Mouse (Mus musculus) limb, embryonic 10.5 days (tissue): ENCODE measurements around the gene Sh3bp5l. TPM values are rescaled to one million over a fixed set of nuclear protein-coding genes. Genes with fewer than 3 reads are reported as not detected.

Experiments
- DNase-seq: peaks from one replicate; pipeline ENCODE4 v3.0.0-alpha.2; 2017; ENCODE audit warnings: low spot score
- H3K27ac ChIP-seq: fragments of 300-500 bp; sonication (generic); 2 replicates; pipeline ENCODE4 v1.5.1; 2016; ENCODE audit warnings: mild to moderate bottlenecking
- H3K27me3 ChIP-seq: fragments of 300-500 bp; sonication (generic); 2 replicates; pipeline ENCODE4 v1.6.1; 2016; ENCODE audit warnings: low read depth, mild to moderate bottlenecking; ENCODE audit not compliant: poor library complexity, severe bottlenecking
- H3K36me3 ChIP-seq: fragments of 300-500 bp; sonication (generic); 2 replicates; pipeline ENCODE4 v1.6.1; 2016; ENCODE audit warnings: mild to moderate bottlenecking, moderate library complexity
- H3K4me1 ChIP-seq: fragments of 300-500 bp; sonication (generic); 2 replicates; pipeline ENCODE4 v1.6.1; 2016
- H3K4me3 ChIP-seq: fragments of 300-500 bp; sonication (generic); 2 replicates; pipeline ENCODE4 v1.5.1; 2016; ENCODE audit warnings: mild to moderate bottlenecking, moderate library complexity
- H3K9me3 ChIP-seq: fragments of 300-500 bp; sonication (generic); replicated peaks from 2 replicates; pipeline ENCODE4 v1.6.1; 2016; ENCODE audit warnings: mild to moderate bottlenecking
- WGBS: fragments of 180-500 bp; shearing (Covaris S2); methylation state at CpG from one replicate; pipeline ENCODE4 v1.1.7; 2016; 5-methylcytosine and 5-hydroxymethylcytosine counted together
- polyA plus RNA-seq: library from polyadenylated mRNA; unstranded; fragments of >200 nt; fragmentation: Nextera tagmentation; extraction: Ambion mirVana; gene quantifications from 2 replicates; pipeline ENCODE4 v1.2.1, GENCODE M21; 2016

The Sh3bp5l gene
- polyA plus RNA-seq, 1 experiment from 2014 or later: 37.7 TPM

DNA sequence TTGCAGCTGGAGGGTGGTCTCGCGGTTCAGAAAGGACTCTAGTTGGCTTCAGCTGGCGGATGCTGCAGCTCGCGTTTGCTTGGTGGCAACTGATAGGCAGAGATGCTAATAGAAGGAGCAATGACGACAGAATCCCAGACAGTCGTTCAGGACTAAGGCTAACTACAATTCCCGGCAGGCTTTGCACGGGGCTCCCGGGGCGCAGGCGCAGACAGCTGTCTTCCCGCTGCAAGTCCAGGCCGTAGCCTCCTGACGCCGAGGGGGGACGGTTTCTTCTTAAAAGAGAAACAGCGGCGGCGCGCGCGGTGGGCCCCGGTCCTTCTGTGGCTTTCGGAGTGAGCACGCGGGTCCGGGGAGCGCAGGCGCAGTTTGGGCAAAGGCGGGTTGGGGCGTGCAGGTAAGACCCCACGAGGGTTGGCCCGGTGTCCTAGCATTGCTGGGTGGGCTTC lies 23.6 kb upstream of the Sh3bp5l start, which contains the start of gene Zfp692:
Gene Zfp692 (plus strand): TSS at position 210 of the 449 bp plus-strand sequence.
- WGBS: under 1% methylated on average over 34 of the region's 34 CpGs

GRCm38 (mm10) chr11:58307411-58308080 lies 23.0 kb upstream of the Sh3bp5l start:
- DNase-seq: peak; percentile 79
- peaks cover 26% of the 10 kb centered on the region for H3K36me3 ChIP-seq
- H3K4me1 ChIP-seq: peaks cover 24% of the 10 kb centered on the region
- H3K27ac ChIP-seq: peak overlapping the region; percentile 84
- H3K4me3 ChIP-seq: peak overlapping the region; percentile 64
- H3K9me3 ChIP-seq: no peaks in the 10 kb centered on the region
- no peaks in the 10 kb centered on the region for H3K27me3 ChIP-seq
- under 1% methylated on average over 42 of the region's 42 CpGs for WGBS

More for the DNA sequence above, 23.6 kb upstream of the Sh3bp5l start, which contains the start of gene Zfp692:
- peak; percentile 96 for DNase-seq
- Histone ChIP-seq H3K27me3 (no peaks in the 10 kb centered on the region), H3K36me3 (peaks cover 26% of the 10 kb centered on the region), H3K4me1 (peaks cover 24% of the 10 kb centered on the region), H3K4me3 (peak within 1 kb of the TSS; percentile 64), H3K27ac (peak within 1 kb of the TSS; percentile 84), H3K9me3 (no peaks in the 10 kb centered on the region)

DNA sequence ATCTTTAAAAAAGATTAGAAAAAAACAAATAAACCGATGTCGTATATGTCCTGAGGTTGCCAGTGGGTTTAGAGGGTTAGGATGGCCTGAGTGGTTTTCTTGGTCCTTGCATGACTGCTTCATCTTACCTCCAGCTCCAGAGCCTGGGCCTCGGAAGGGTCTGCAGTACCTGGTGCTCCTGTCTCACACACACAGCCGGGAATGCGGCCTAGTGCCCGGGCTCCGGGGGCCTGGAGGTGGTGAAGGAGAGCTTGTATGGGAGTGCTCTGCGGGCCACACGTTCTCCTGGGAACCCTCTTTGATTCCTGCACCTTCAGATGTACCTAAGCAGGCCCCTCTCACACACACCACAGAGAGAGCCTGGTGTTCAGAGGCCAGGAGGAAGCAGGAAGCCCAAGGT lies 21.9 kb upstream of the Sh3bp5l start:
- DNase-seq: no peak
- H3K4me1 ChIP-seq: peaks cover 22% of the 10 kb centered on the region
- peaks cover 32% of the 10 kb centered on the region for H3K36me3 ChIP-seq
- 95% methylated on average over 9 of the region's 9 CpGs for WGBS
- H3K9me3 ChIP-seq: no peaks in the 10 kb centered on the region
- H3K27me3 ChIP-seq: no peaks in the 10 kb centered on the region
- H3K27ac ChIP-seq: no peak overlapping the region
- no peak overlapping the region for H3K4me3 ChIP-seq

DNA sequence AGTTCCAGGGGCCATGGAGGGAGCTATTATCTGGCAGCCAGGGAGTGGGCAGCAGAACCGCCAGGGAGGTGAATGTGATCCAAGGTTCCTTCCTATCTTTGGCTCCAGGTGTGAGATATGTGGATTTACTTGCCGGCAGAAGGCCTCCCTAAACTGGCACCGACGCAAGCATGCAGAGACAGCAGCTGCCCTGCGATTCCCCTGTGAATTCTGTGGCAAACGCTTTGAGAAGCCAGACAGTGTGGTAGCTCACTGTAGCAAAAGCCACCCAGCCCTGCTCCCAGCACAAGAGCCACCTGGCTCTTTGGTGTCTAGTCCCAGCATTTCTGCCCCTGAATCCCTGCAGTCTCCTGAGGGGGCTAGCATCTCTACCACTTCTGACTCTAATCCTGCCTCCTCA lies 16.5 kb upstream of the Sh3bp5l start:
- Histone ChIP-seq H3K27ac (no peak overlapping the region), H3K36me3 (peaks cover 84% of the 10 kb centered on the region), H3K9me3 (no peaks in the 10 kb centered on the region), H3K27me3 (no peaks in the 10 kb centered on the region), H3K4me3 (no peak overlapping the region), H3K4me1 (peaks cover 4% of the 10 kb centered on the region; the same call in 1 of the 2 replicates)
- DNase-seq: no peak
- WGBS: 90% methylated on average over 6 of the region's 6 CpGs

GRCm38 (mm10) chr11:58315536-58316168 lies 14.9 kb upstream of the Sh3bp5l start:
- Histone ChIP-seq H3K9me3 (no peaks in the 10 kb centered on the region), H3K4me3 (no peak overlapping the region), H3K27me3 (no peaks in the 10 kb centered on the region), H3K36me3 (peaks cover 74% of the 10 kb centered on the region), H3K4me1 (peaks cover 4% of the 10 kb centered on the region; the same call in 1 of the 2 replicates), H3K27ac (no peak overlapping the region)
- no peak for DNase-seq
- 89% methylated on average over 5 of the region's 5 CpGs for WGBS

DNA sequence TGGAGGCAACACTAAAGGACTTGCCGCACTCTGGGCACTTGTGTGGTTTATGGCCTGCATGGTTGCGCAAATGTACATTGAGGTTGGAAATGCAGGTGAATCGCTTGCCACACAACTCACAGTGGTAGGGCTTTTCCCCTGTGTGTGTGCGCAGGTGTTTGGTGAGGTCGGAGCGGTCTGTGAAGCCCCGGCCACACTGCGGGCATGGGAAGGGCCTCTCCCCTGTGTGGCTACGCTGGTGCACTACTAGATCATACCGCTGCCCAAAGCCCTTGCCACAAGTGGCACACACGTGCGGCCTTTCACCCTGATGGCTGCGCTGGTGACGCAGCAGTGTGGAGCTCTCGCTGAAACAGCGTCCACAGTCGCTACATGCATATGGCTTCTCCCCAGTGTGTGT lies 14.2 kb upstream of the Sh3bp5l start:
- Histone ChIP-seq H3K27ac (no peak overlapping the region), H3K4me1 (peaks cover 4% of the 10 kb centered on the region; the same call in 1 of the 2 replicates), H3K4me3 (no peak overlapping the region), H3K36me3 (peaks cover 67% of the 10 kb centered on the region), H3K27me3 (no peaks in the 10 kb centered on the region), H3K9me3 (no peaks in the 10 kb centered on the region)
- 83% methylated on average over 17 of the region's 17 CpGs for WGBS
- DNase-seq: no peak

- Histone ChIP-seq H3K36me3 (peaks cover 62% of the 10 kb centered on the region), H3K27me3 (no peaks in the 10 kb centered on the region), H3K4me1 (peaks cover 6% of the 10 kb centered on the region), H3K27ac (no peak overlapping the region), H3K4me3 (no peak overlapping the region), H3K9me3 (no peaks in the 10 kb centered on the region)
- WGBS: 62% methylated on average over 28 of the region's 28 CpGs
- no peak for DNase-seq
Measured at GRCm38 (mm10) chr11:58316768-58317390, 13.6 kb upstream of the Sh3bp5l start.

DNA sequence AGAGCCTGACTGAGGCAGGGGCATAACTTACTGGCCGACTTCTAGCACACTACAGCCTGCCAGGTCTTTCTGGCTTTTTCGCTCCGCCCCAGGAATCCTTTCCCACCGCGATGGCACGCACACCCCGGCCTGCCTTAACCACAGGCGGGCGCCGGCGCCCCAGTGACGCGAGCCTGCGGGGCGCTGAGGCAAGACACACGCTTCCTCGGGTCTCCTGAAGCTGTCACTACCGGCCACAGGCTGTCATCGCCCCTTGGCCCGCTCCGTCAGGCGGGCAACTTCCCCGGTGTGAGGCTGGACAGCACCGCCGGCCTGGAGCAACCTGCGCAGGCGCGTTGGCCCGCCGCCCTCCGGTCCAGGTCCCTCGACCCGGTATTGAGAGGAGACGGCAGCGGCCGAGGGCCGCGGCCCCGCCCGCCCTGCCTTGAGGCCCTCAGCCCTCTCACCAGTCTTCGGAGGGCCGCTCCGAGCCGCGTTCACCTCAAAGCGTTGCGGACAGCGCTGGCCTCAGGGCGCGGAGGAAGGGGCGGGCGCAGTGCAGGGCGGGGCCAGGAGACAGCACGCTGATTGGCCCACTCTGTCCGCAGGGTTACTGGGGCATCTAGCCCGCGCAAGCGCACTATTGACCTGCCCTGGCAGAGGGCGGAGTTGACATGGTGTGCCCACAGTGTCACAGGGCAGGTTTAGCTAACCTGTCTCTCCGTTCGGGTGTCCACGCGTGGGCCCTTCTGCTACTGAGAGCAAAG lies 7.5 kb upstream of the Sh3bp5l start:
- peaks cover 15% of the 10 kb centered on the region for H3K4me1 ChIP-seq
- H3K9me3 ChIP-seq: no peaks in the 10 kb centered on the region
- peaks cover 31% of the 10 kb centered on the region for H3K36me3 ChIP-seq
- WGBS: under 1% methylated on average over 63 of the region's 63 CpGs
- H3K27ac ChIP-seq: peak overlapping the region; percentile 91
- DNase-seq: peak; percentile 97
- peak overlapping the region; percentile 71 for H3K4me3 ChIP-seq
- H3K27me3 ChIP-seq: no peaks in the 10 kb centered on the region

- Histone ChIP-seq H3K4me3 (peak overlapping the region; percentile 71), H3K27ac (peak overlapping the region; percentile 91), H3K4me1 (peaks cover 15% of the 10 kb centered on the region), H3K27me3 (no peaks in the 10 kb centered on the region), H3K9me3 (no peaks in the 10 kb centered on the region), H3K36me3 (peaks cover 30% of the 10 kb centered on the region)
- WGBS: 9% methylated on average over 24 of the region's 24 CpGs
- DNase-seq: no peak
Measured at GRCm38 (mm10) chr11:58323570-58324340, 6.8 kb upstream of the Sh3bp5l start.

DNA sequence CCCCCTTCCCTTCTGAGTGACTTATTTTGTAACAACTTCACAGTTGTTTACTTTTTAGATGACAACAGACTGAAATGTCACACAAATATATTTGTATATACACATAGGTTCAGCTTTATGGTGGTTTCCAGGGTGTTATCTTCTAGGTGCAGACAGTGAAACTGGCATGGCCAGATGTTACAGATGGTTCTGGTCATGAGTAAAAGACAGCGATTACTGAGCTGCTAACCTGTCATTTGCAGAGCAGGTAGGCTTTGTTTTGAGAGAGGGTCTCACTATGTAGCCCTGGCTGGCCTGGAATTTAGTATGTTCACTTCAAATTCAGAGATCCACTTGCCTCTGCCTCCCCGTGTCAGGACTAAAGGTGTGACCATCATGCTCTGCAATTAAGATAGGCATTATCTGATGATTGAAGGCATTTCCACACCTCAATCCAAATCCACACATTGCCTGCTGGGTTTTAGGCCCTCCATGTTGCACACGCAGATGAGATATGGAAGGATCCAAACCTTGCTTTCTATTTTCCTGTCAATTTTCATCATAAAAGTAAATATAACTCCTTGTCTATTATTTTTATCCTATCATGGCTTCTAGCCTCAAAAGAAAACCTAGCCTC lies 5.8 kb upstream of the Sh3bp5l start:
- WGBS: 78% methylated on average over 3 of the region's 3 CpGs
- H3K4me3 ChIP-seq: no peak overlapping the region
- no peaks in the 10 kb centered on the region for H3K27me3 ChIP-seq
- peaks cover 24% of the 10 kb centered on the region for H3K36me3 ChIP-seq
- no peak overlapping the region for H3K27ac ChIP-seq
- peaks cover 23% of the 10 kb centered on the region for H3K4me1 ChIP-seq
- no peak for DNase-seq
- H3K9me3 ChIP-seq: no peaks in the 10 kb centered on the region

DNA sequence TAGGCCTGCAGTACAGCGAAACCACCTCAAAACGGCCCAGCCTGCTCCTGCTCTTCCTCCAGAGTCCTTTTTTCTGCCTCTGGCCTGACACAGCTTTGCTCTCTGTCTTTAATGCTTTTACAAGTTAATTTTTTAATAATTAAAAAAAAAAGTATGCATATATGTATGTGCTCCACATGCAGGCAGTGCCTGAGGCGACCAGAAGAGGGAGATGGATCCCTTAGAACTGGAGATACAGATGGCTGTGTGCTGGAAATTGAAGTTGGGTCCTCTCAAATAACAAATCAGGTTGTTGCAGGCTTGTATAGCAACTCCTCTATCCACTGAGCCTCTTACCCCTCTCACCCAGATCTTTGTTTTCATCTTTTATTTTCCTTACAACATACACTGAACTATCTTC lies 3.7 kb upstream of the Sh3bp5l start:
- 90% methylated on average over 3 of the region's 3 CpGs for WGBS

DNA sequence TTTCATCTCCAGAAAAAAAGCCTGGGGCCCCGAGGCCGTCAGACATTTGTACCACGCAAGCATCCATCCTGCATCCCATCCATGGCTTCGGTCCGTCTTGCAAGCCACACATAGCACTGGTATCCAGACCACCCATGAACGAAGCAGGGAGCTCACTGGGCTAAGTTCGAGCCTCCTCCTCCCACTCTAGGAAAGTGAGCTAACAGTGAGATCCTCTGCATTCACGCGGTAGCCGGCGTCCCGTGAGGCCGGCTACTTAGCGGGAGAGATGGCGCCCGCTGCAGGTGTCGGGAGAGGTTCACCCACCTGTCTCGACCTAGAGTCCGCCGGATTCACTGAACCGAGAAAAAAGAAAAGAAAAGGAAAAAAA lies 633 bp upstream of the Sh3bp5l start:
- H3K4me1 ChIP-seq: peaks cover 16% of the 10 kb centered on the region
- H3K4me3 ChIP-seq: peak overlapping the region; percentile 93
- DNase-seq: no peak
- no peaks in the 10 kb centered on the region for H3K27me3 ChIP-seq
- H3K27ac ChIP-seq: peak overlapping the region; percentile 93
- no peaks in the 10 kb centered on the region for H3K9me3 ChIP-seq
- 0% methylated on average over 21 of the region's 21 CpGs for WGBS
- peaks cover 49% of the 10 kb centered on the region for H3K36me3 ChIP-seq

More for the DNA sequence above, 3.7 kb upstream of the Sh3bp5l start:
- Histone ChIP-seq H3K27me3 (no peaks in the 10 kb centered on the region), H3K4me1 (peaks cover 30% of the 10 kb centered on the region), H3K27ac (no peak overlapping the region), H3K9me3 (no peaks in the 10 kb centered on the region), H3K36me3 (peaks cover 24% of the 10 kb centered on the region), H3K4me3 (no peak overlapping the region)
- no peak for DNase-seq
